Mouse (Mus musculus): Measurements from ENCODE around the gene Gdf15. TPM values are rescaled to one million over a fixed set of nuclear protein-coding genes. Genes with fewer than 3 reads are reported as not detected.
A peak's percentile ranks its signal among the peaks of the same experiment; 100 is the strongest.

Gene Gdf15
- total RNA-seq (2021) = under 1 TPM in 1 of 2 experiments, not detected in 1; 0.33 TPM
- long read RNA-seq, experiment 1 = 0 reads
- long read RNA-seq, experiment 2 = 0 reads

DNA sequence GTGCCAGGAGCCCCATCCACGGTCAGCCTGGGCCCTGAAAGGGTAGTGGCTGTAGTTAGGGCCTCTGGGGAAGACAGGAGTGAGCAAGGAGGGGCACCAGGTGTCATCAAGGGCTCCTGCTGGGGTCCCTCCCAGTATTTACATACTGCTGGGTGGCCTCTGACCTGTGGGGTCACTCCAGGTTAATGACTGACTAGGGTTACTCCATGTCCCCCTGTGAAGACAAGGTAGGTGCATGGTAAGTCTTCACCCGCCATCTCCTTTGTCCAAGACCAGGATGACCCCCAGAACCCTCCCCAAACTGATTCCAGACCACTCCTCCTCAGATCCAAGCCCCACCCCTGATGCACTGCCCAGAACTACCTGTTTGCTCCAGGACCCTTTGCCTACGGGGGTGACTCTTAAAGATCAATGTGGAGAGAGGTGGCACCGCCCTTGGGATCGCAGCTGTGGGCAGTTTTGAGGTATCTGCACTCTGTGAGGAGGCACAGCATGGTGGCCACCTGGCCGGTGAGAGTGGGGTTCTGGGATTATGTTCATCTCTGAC is at the start of gene Gdf15:
Gene Gdf15 (minus strand): TSS at position 111 of the 547 bp plus-strand sequence.
- DNase-seq = no peak

DNA sequence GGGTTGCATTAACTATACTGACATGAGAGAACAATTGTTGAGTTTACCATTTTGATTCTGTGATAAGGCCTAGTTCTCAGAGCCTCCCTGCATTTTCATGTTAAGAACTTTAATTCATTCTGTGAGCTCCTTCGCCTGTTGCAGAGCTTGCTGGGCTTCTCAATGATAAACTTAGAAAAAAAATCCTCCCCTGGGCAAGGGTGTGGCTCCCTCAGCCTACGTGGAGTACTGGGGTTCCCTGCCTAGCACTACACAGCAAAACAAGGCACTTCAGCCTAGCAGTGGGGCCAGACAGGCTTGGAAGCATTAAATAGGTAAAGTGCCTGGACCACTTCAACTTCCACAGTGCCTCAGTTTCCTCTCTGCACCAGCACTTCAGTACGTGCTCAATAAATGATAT is 49.2 kb upstream of the Gdf15 start:
- no peak for DNase-seq

DNA sequence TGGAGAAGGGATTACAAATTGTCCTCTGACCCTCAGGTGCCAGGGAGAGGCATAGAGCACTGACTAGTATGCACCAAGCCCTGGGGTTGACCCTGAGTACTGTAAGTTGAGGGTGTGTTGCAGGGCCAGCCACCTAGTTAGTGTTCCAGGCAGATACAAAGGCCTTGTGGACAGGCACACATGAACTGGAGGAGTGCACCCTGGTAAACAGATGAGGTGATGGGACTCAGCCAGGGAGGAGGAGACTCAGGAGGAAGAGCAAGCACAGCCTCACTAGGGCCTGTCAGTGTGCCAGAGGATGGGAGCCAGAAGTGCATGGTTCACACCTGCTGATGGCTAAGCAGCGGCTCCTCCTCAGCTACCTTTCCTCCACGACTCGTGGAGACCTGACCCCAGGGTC is 47.8 kb upstream of the Gdf15 start:
- no peak for DNase-seq

- DNase-seq = no peak
Observed at GRCm38 (mm10) chr8:70679404-70679803, 47.1 kb upstream of the Gdf15 start.

- no peak for DNase-seq
Observed at GRCm38 (mm10) chr8:70678679-70679078, 46.4 kb upstream of the Gdf15 start.

DNA sequence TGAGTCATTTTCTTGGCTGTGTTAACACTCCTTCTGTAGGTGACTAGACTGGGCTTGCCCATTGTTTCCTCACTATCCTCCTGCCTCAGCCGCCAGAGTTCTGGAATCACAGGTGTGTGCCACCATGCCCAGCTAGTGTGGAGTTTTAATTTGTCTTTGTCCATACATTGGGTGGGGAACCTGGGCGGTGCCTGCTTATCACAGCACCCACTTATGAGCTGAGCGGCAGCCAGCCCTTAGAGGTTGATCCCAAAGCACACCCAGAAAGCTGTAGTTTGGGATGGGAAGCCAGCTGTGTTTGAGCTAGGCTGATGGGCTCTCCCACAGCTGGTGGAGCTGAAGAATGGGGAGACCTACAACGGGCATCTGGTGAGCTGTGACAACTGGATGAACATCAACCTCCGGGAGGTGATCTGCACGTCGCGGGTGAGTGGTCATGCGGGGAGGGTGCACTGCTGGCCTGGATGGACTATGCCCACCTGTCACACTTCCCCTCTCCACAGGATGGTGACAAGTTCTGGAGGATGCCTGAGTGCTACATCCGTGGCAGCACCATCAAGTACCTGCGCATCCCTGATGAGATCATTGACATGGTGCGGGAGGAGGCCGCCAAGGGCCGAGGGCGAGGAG is 45.3 kb upstream of the Gdf15 start:
- no peak for DNase-seq

GRCm38 (mm10) chr8:70675336-70675735 is 43.1 kb upstream of the Gdf15 start:
- no peak for DNase-seq

DNA sequence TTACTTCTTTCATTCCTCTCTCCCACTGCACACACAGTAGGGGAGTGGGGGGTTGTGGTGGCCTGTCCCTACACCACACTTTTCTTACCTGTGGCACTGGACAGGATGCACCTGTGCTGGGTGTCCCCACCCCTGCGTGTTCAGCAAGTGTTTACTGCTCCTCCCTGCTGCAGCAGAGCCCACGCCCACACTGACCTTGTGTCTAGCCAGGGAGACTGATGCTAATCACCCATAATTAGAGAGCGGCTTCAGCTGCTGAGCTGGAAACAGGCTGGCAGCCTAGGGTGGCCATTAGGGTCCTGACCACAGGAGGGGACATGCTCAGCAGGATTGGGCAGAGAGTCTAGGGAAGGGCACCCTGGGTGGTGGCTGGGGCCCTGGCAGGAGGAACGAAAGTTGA is 42.5 kb upstream of the Gdf15 start:
- no peak for DNase-seq

DNA sequence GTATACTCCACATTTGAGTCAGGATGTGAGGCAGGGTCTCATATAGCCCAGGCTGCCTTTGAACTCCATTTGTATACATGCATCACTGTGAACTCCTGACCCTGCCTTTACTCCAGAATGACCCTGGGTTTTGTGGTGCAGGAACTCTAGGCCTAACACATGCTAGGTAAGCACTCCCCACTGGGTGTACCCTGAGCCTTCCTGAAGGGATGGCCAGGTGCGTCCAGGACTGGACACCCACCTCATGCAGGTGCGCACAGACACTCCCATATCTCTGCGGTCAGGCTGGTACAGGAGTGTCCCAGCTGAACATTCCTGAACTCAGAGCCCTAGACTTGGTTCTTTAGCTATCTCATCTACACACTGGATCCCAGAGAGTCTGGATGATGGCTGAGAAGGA is 41.9 kb upstream of the Gdf15 start:
- DNase-seq = no peak

DNA sequence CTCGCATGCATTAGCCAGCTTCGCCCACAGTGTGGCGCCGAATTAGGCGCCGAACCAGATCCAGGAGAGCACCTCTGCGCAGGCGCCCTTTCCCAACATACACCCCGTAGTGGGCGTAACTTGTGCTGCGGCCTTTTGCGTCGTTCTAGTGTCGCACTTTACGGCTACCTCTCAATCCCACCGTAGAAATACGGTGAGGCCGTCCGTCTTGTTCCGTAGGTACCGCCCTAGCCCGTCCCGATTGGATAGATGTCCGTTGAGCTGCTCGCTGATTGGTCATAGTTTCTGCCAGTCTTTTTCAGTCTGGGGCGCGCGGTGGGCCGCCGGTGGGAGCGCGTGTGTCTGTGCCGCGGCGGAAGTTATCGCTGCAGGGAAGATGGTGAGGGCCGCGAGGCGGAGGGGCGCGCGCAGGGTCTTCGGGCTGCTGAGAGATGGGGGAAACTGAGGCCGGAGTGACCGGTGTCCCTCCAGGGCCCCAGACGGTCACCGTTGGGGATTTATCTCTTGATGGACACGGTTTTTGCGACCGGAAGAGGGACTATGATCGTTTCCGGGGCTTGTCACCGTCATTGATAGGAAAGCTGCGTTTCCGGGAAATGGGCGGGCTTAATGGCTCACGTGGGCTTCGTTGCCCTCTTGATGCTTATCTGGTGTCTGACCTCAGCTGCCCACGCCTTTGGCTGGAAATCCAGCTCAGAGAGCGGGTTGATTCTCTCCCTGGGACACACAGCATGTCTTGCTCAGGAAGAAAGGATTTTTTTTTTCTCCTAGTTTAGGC is 41.0 kb upstream of the Gdf15 start, which contains the start of gene Lsm4:
Gene Lsm4 (plus strand): TSS at position 170 of the 778 bp plus-strand sequence.
- peak; percentile 97 for DNase-seq

GRCm38 (mm10) chr8:70672325-70673078 is 40.2 kb upstream of the Gdf15 start:
- DNase-seq = no peak

DNA sequence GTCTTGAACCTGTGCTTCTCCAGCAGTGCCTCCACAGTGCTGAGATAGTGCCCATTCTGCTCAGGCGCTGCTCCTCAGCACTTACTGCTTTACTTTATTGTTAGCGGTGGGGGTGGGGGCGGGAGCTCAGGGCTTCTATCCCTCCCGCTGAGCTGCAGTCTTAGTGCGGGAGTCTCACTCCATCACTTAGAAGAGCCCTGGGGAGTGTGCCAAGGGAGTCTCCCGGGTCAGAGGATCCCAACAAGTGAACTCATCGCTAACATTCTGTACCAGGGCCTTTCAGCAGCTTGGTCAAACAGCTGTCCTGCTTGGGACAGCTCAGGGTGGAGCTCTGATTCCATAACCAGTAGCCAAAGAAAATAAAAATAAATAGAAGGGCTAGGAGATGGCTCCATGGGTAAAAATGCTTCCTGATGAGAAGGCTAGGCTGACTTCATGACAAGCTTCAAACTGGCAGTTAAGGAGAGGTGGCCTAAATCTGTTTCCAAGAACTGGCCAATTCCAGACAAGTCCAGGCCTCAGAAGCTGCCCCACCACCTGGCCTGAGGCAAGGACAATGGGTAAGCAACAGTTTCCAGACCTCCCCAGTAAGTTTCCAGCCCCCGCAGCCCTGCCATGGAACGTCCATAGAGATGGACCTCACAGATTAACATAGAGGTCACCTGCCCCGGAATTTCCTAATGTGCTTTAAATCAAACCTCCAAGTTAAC is 39.5 kb upstream of the Gdf15 start:
- DNase-seq = peak; percentile 73

GRCm38 (mm10) chr8:70667071-70667470 is 34.8 kb upstream of the Gdf15 start:
- DNase-seq = peak; percentile 84

DNA sequence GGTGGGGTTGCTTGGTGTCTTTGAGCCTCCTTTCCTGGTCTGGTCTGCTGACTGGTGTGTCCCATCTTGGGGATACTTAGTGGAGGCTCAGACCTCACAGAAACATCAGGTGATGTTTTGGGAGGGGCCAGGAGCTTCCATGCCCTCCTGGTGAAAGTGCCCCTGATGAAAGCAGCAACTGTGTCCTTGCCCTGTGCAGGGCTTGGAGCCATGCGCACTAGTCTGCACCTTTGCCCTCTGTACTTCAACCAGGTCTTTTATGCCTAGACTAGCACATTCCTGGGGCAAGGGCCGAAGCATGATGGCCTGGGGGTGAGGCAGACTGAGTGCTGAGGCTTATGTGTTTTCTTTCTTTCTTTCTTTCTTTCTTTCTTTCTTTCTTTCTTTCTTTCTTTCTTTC is 33.3 kb upstream of the Gdf15 start:
- DNase-seq = no peak

- no peak for DNase-seq
Observed at GRCm38 (mm10) chr8:70664631-70665030, 32.4 kb upstream of the Gdf15 start.

DNA sequence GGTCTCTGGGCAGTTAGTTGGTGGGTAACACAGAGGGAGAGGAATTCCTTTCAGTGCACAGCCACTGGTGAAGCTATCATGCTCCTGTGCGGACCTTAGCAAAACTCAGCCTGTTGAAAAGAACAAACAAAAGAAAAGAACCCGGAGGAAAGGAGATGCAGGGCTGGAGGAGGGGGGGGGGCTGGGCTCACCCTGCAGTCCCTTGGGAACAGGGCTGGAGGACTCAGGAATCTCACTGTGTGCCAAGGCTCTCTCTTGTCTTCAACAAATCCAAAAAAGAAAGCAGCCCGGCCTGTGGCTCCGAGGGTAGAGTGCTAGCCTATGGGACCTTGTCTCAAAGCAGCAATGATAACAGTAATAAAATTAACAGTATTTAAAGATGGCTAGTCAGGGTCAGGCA is 31.4 kb upstream of the Gdf15 start:
- DNase-seq = no peak

DNA sequence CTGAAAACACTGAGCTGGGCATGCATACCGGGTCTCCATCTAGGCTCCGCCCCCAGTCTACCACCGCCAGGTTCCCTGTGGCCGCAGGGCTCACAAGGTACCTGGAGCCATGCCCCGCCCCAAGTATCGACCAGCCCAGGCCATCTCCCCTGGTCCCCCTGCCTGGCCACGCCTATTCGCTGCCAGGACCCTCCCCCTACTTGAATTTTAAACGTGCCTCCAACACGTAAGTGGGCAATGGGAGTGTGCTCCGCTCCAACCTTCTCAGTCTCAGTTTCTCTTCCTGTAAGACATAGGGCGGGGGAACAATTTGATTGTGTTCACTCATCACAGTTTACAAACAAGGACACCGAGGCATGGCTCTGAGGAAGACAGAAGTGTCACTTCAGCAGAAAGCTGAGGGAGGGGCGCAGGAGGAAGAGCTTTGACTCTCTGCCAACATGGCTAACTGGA is 28.0 kb upstream of the Gdf15 start, which contains the start of gene Pgpep1:
Gene Pgpep1 (minus strand): TSS at position 116 of the 453 bp plus-strand sequence.
- no peak for DNase-seq

DNA sequence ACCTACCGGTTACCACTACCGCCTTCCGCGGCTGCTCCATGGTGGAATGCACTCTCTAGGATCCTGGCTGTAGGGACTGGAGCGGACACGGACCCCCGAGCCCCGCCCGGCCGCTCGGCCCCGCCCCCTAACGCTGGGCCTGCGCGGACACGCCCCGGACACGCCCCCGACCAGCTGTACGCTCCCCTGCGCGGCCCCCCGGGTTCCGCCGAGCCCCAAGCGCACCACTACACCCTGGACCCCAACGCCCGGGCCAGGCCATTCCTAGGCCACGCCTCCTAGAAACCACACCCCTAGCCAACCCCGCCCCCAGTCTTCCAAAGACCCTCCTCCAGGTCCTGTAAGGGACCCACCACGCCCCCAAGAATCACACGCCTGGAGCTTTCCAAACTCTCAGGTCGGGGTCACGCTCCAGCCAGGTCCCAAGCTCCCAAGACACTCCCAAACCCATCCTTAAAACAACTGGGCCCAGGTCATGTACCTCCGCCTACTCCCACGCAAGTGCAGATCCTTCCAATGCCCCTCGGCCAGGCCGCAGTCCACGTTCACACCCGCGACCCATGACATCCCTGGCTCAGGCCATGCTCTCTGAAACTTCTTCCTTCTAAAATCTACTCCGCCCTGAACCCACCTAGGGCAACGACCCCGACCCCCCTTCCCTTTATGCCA is 27.5 kb upstream of the Gdf15 start:
- DNase-seq = peak; percentile 93

DNA sequence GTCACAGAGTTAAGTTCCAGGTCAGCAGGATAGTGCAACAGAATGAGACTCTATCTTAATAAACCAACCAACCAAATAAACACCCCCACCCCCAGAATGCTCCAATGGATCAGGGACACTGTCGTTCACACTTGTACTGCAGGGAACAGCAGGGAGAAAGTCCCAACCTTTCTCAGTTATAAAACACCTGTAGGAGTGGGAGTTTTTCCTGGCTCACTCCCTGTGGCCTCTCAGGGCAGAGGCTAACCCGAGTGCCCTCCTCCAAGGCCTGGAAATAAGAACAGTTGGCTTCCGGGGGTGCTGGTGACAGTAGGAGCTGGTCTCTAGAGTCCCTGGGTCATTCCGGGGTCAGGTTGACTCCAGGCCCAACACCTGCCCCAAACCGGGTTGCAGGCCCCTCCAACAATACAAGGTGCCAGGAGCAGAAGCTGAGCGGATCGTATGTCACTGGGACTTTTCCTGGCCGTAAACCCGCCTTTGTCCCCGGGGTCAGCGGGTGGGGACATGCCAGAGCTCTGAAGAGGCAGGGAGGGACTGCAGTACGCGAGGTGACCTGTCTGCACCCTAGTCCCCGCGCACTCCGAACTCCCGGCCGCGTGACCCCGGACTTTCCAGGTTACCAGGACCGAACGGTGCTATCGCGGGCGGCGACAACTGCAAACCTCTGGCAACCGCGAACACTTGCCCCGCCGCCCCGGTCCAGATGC is 26.8 kb upstream of the Gdf15 start:
- DNase-seq = no peak

DNA sequence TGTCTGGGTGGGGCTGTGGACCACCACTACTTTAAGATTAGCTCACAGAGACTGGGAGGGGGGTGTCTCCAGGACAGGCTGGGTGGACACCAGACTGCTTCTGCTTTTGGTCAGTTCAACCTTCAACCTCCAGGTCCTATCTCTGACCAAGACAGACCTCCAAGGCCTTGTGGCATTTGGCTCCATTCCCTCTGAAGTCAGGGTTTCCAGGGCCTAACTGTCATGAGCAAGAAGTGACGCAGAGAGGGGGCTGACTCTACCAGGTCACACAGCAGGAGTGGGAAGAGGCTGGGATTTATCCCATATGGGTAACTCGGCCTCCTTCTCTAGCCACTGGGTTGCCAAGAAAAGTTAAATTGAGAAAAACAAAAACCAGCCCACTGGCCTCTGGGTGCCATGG is 25.5 kb upstream of the Gdf15 start:
- no peak for DNase-seq

GRCm38 (mm10) chr8:70657214-70657613 is 25.0 kb upstream of the Gdf15 start:
- no peak for DNase-seq
